Mouse (Mus musculus): ENCODE measurements at regions not wholly inside any gene's neighbourhood (a gene's known extent, or its start where the extent isn't known, plus 50 kb on each side); places are given as distances from the start of the nearest gene placed in this dataset.

- Histone ChIP-seq H3K4me3 (replicated peaks; ENCODE audit: low read length) (no peak overlapping the region), H3K36me3 (ENCODE audit: control insufficient read depth, insufficient read depth, low read length) (no peaks in the 10 kb centered on the region), H3K9ac (ENCODE audit: low read depth, low read length, severe bottlenecking) (no peak overlapping the region), H3K4me1 (ENCODE audit: control insufficient read depth, insufficient read depth, low read length) (no peaks in the 10 kb centered on the region), H3K27ac (replicated peaks; ENCODE audit: low read depth, low read length) (no peak overlapping the region), H3K4me2 (replicated peaks; ENCODE audit: low read depth, low read length, severe bottlenecking) (no peak overlapping the region), H3K9me3 (ENCODE audit: control insufficient read depth, low read length) (no peaks in the 10 kb centered on the region), H3K27me3 (ENCODE audit: control insufficient read depth, insufficient read depth, low read length) (no peaks in the 10 kb centered on the region)
- 73% methylated on average over 7 of the region's 7 CpGs for WGBS
- DNase-seq (ENCODE audit: low spot score) (no peak), ATAC-seq (ENCODE audit: low FRiP score, low read depth) (no peak)
- TF ChIP-seq POLR2A (IDR thresholded peaks at IDR 0.05; ENCODE audit: borderline replicate concordance, extremely low read depth, insufficient read depth, insufficient read length): no peak
These were observed 200.9 kb downstream of the Grb14 start for GRCm38 (mm10) chr2:64823905-64824304.

GRCm38 (mm10) chr2:64823074-64823473, 201.7 kb downstream of the Grb14 start:
- no peak for ATAC-seq (ENCODE audit: low FRiP score, low read depth)

GRCm38 (mm10) chr2:64818159-64818558, 206.6 kb downstream of the Grb14 start:
- no peak for ATAC-seq (ENCODE audit: low FRiP score, low read depth)
- H3K36me3 ChIP-seq (ENCODE audit: control insufficient read depth, insufficient read depth, low read length): no peaks in the 10 kb centered on the region
- no peaks in the 10 kb centered on the region for H3K27me3 ChIP-seq (ENCODE audit: control insufficient read depth, insufficient read depth, low read length)
- no peak for DNase-seq (ENCODE audit: low spot score)
- H3K4me3 ChIP-seq (replicated peaks; ENCODE audit: low read length): no peak overlapping the region
- no peak overlapping the region for H3K9ac ChIP-seq (ENCODE audit: low read depth, low read length, severe bottlenecking)
- peaks cover 4% of the 10 kb centered on the region; the same call in 1 of the 2 replicates for H3K4me1 ChIP-seq (ENCODE audit: control insufficient read depth, insufficient read depth, low read length)
- no peak for TF ChIP-seq POLR2A (IDR thresholded peaks at IDR 0.05; ENCODE audit: borderline replicate concordance, extremely low read depth, insufficient read depth, insufficient read length)
- no peak overlapping the region for H3K4me2 ChIP-seq (replicated peaks; ENCODE audit: low read depth, low read length, severe bottlenecking)
- H3K27ac ChIP-seq (replicated peaks; ENCODE audit: low read depth, low read length): no peak overlapping the region
- WGBS: 56% methylated on average over 5 of the region's 5 CpGs
- no peaks in the 10 kb centered on the region for H3K9me3 ChIP-seq (ENCODE audit: control insufficient read depth, low read length)

More at GRCm38 (mm10) chr2:64823074-64823473, 201.7 kb downstream of the Grb14 start:
- Histone ChIP-seq H3K36me3 (ENCODE audit: control insufficient read depth, insufficient read depth, low read length) (no peaks in the 10 kb centered on the region), H3K4me3 (replicated peaks; ENCODE audit: low read length) (no peak overlapping the region), H3K27ac (replicated peaks; ENCODE audit: low read depth, low read length) (no peak overlapping the region), H3K4me1 (ENCODE audit: control insufficient read depth, insufficient read depth, low read length) (no peaks in the 10 kb centered on the region), H3K9ac (ENCODE audit: low read depth, low read length, severe bottlenecking) (no peak overlapping the region), H3K9me3 (ENCODE audit: control insufficient read depth, low read length) (no peaks in the 10 kb centered on the region), H3K27me3 (ENCODE audit: control insufficient read depth, insufficient read depth, low read length) (no peaks in the 10 kb centered on the region), H3K4me2 (replicated peaks; ENCODE audit: low read depth, low read length, severe bottlenecking) (no peak overlapping the region)
- TF ChIP-seq POLR2A (IDR thresholded peaks at IDR 0.05; ENCODE audit: borderline replicate concordance, extremely low read depth, insufficient read depth, insufficient read length): no peak
- no peak for DNase-seq (ENCODE audit: low spot score)
- WGBS: 53% methylated on average over 6 of the region's 6 CpGs
